Mouse (Mus musculus) forebrain, postnatal 0 days (tissue): Measurements from ENCODE around the gene Gm10719. TPM values are rescaled to one million over a fixed set of nuclear protein-coding genes. Genes with fewer than 3 reads are reported as not detected.

Experiments
- microRNA-seq, 2 experiments: library from miRNA; unstranded; fragments of <30 nt; microRNA quantifications; one replicate each; pipeline ENCODE4; 2016
- polyA plus RNA-seq: library from polyadenylated mRNA; unstranded; fragments of >200 nt; fragmentation: Nextera tagmentation; extraction: Ambion mirVana; gene quantifications from 2 replicates; pipeline ENCODE4 v1.2.1, GENCODE M21; 2015
- total RNA-seq: library from RNA; depleted of rRNA; stranded (reverse); fragments of >200 nt; gene quantifications from 2 replicates; pipeline ENCODE4 v1.2.3, GENCODE M21; 2014; rRNA removed

Gene Gm10719
- total and polyA plus RNA-seq, 2 experiments from 2014 or later: 0.25 to 0.52 TPM

Small RNAs within 50 kb of the gene (microRNA-seq; reads per million reads assigned to microRNA genes)
- 0 reads per million in 2 experiments for gene Mir101c

Other genes starting within 250 kb of the Gm10719 start
- gene Gm10722, start 16.5 kb upstream of the Gm10719 start, total RNA-seq: not detected in 2 replicates
- gene Gm10722, start 16.5 kb upstream of the Gm10719 start, polyA plus RNA-seq: not detected in 2 replicates
- not detected in 2 replicates for gene Gm11168, start 14.1 kb upstream of the Gm10719 start, total RNA-seq
- gene Gm11168, start 14.1 kb upstream of the Gm10719 start, polyA plus RNA-seq: not detected in 2 replicates
- gene Gm10721, start 4.3 kb upstream of the Gm10719 start, total RNA-seq: 0.43 TPM in 1 of 2 replicates, not detected in the other
- gene Gm10721, start 4.3 kb upstream of the Gm10719 start, polyA plus RNA-seq: not detected in 2 replicates
- gene Gm10720, start 1.8 kb upstream of the Gm10719 start, total RNA-seq: not detected in 2 replicates
- not detected in 2 replicates for gene Gm10720, start 1.8 kb upstream of the Gm10719 start, polyA plus RNA-seq
- gene Gm10718, start 6.1 kb downstream of the Gm10719 start, total RNA-seq: not detected in 2 replicates
- not detected in 2 replicates for gene Gm10718, start 6.1 kb downstream of the Gm10719 start, polyA plus RNA-seq
- not detected in 2 replicates for gene Gm10717, start 8.0 kb downstream of the Gm10719 start, total RNA-seq
- gene Gm10717, start 8.0 kb downstream of the Gm10719 start, polyA plus RNA-seq: 0.36 TPM in 1 of 2 replicates, not detected in the other
- gene Gm17535, start 17.2 kb downstream of the Gm10719 start, total RNA-seq: not detected in 2 replicates
- not detected in 2 replicates for gene Gm17535, start 17.2 kb downstream of the Gm10719 start, polyA plus RNA-seq
- gene Gm10715, start 19.5 kb downstream of the Gm10719 start, total RNA-seq: not detected in 2 replicates
- not detected in 2 replicates for gene Gm10715, start 19.5 kb downstream of the Gm10719 start, polyA plus RNA-seq